Mouse (Mus musculus) macrophage (primary cell): ENCODE data around the gene Rfx7. TPM values are rescaled to one million over a fixed set of nuclear protein-coding genes. Genes with fewer than 3 reads are reported as not detected.
"Not testable (repeated sequence)": the region's sequence is repeated elsewhere in the genome, so short reads cannot be mapped to it uniquely, and the experiment has no call there.

Experiments
- H3K27ac ChIP-seq: fragments of 350-480 bp; formaldehyde crosslinking; 2 replicates; pipeline ENCODE4 v1.9.0; 2021
- H3K36me3 ChIP-seq: fragments of 350-480 bp; formaldehyde crosslinking; 2 replicates; pipeline ENCODE4 v1.9.0; 2021; ENCODE audit errors: inconsistent target
- H3K4me3 ChIP-seq: fragments of 350-480 bp; formaldehyde crosslinking; 2 replicates; pipeline ENCODE4 v1.9.0; 2021; ENCODE audit errors: inconsistent target
- H3K79me2 ChIP-seq: fragments of 350-480 bp; formaldehyde crosslinking; 2 replicates; pipeline ENCODE4 v1.9.0; 2021; ENCODE audit errors: inconsistent target
- WGBS: methylation state at CpG from one replicate; pipeline ENCODE4 v1.1.7; 2026; ENCODE audit warnings: inconsistent platforms; ENCODE audit not compliant: missing documents; 5-methylcytosine and 5-hydroxymethylcytosine counted together
- polyA plus RNA-seq: library from polyadenylated mRNA; stranded (reverse); fragments of 250-400 nt; gene quantifications from 3 replicates; pipeline ENCODE4 v1.2.4, GENCODE M21; 2018; ENCODE audit warnings: inconsistent platforms

The Rfx7 gene
- polyA plus RNA-seq, 1 experiment from 2014 or later, result 9.5 TPM

DNA sequence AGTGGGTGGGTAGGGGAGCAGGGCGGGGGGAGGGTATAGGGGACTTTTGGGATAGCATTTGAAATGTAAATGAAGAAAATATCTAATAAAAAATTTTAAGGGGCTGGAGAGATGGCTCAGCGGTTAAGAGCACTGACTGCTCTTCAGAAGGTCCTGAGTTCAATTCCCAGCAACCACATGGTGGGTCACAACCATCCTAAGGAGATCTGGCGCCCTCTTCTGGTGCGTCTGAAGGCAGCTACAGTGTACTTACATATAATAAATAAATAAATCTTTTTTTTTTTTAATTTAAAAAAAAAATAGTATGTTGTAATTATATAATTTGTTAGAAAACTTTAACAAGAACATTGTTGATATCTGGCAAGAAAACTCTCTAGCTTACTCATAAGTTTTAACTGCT, 62.6 kb downstream of the Rfx7 start:
- not testable (repeated sequence) for H3K27ac ChIP-seq, H3K4me3 ChIP-seq, H3K79me2 ChIP-seq, H3K36me3 ChIP-seq
- WGBS, result 87% methylated on average over 3 of the region's 4 CpGs

DNA sequence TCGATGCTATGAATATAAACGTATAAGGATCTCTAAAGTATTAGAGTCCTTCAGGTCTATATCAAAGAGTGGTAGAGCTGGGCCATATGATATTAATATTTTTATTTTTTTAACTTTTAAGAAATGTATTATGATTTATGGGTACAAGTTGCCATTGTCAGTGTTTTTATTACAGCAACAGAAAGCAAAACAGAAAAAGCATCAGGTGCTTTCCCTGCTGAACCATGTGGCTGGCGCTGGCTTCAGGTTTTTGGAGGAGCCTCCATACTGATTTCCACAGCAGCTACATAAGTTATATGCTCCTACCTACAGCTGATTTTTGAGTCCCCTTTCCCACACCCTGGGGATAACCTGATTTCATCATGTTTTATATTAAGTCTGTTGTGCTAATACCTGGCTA, 68.1 kb downstream of the Rfx7 start:
- H3K4me3 ChIP-seq, result no peak overlapping the region
- H3K27ac ChIP-seq, result no peak overlapping the region
- no peaks in the 10 kb centered on the region for H3K36me3 ChIP-seq
- no peaks in the 10 kb centered on the region for H3K79me2 ChIP-seq
- WGBS, result 88% methylated on average over 3 of the region's 3 CpGs

DNA sequence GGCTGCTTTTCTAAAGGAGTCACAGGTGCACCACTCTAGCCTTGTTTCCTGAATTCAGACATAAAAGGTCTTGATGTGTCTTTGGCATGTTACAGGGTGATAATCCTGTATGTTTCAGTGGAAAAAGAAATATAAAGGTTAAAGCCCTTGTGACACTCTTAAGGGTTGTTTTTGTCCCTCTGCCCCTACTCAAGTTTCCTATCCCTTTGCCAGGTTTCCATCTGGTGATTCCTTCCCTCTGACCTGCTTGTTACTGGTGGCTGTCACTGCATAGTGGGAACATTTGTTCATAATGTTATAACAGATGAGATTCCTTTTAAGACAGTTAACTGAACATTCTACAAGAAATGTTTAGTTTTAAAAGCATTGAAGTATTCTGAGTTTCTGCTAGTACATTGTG, 77.7 kb downstream of the Rfx7 start:
- Histone ChIP-seq H3K27ac (no peak overlapping the region), H3K4me3 (no peak overlapping the region), H3K36me3 (peaks cover under 1% of the 10 kb centered on the region; the same call in 1 of the 2 replicates)

DNA sequence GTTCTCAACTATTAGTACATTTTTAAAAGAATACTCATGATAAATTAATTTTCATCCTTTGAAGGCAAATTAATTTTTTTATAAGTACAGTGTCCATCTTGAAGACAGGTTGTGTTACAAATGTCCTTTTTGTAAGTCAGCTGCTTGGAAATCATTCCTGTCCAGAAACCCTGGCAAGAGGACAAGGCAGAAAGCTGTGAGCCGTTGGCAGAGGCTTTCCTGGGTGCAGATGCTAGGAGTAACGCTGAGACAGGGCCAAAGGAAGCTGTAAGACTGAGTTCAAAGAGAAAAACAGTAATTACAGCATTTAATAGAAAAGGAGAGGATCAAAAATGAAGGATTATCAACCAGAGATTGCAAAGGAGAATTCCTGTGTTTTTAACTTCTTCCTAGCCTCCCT, 81.8 kb downstream of the Rfx7 start:
- Histone ChIP-seq H3K36me3 (peaks cover 33% of the 10 kb centered on the region), H3K27ac (no peak overlapping the region), H3K4me3 (no peak overlapping the region), H3K79me2 (no peaks in the 10 kb centered on the region)
- WGBS, result 93% methylated on average over 2 of the region's 2 CpGs

More for the DNA sequence above, 77.7 kb downstream of the Rfx7 start:
- no peaks in the 10 kb centered on the region for H3K79me2 ChIP-seq

DNA sequence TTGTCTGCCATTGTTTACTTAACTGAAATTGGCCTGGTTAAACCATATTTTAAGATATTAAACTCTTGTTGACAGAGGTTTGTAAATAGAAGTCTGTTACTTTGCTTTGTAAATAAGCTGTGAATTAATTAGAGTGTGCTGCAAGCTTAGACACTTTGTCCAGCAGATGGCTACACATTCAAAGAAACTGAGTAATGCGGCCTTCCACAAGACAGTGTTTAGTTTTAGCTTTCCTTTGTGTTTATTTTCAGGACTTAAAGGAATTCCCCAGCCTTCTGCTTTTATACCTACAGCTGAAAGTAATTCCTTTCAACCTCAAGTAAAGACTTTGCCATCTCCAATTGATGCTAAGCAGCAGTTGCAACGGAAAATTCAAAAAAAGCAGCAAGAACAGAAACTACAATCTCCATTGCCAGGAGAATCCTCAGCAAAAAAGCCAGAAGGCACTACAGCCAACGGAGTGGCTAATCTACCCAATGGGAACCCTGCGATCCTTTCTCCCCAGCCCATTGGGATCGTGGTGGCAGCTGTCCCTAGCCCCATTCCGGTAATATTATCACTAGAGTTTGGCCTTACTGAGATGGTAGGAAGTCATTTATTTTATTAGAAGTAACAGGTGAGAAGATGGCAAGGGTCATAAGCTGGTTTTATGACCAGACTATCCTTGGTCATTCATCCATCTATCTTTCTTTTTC, 82.9 kb downstream of the Rfx7 start:
- 94% methylated on average over 5 of the region's 6 CpGs for WGBS
- Histone ChIP-seq H3K79me2 (no peaks in the 10 kb centered on the region), H3K36me3 (peaks cover 33% of the 10 kb centered on the region), H3K27ac (no peak overlapping the region), H3K4me3 (no peak overlapping the region)

DNA sequence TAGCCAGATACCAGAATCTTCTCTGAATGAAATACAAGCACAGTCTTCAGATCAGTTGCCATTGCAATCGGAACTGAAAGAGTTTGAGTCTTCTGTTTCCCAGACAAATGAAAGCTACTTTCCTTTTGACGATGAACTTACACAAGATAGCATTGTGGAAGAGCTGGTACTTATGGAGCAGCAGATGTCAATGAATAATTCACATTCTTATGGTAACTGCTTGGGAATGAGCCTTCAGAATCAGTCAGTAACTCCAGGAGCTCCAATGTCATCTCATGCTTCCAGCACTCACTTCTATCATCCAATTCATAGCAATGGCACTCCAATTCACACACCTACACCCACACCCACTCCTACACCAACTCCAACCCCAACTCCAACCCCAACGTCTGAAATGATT, 86.0 kb downstream of the Rfx7 start:
- Histone ChIP-seq H3K4me3 (no peak overlapping the region), H3K36me3 (peaks cover 33% of the 10 kb centered on the region), H3K79me2 (no peaks in the 10 kb centered on the region), H3K27ac (no peak overlapping the region)
- 91% methylated on average over 3 of the region's 3 CpGs for WGBS

DNA sequence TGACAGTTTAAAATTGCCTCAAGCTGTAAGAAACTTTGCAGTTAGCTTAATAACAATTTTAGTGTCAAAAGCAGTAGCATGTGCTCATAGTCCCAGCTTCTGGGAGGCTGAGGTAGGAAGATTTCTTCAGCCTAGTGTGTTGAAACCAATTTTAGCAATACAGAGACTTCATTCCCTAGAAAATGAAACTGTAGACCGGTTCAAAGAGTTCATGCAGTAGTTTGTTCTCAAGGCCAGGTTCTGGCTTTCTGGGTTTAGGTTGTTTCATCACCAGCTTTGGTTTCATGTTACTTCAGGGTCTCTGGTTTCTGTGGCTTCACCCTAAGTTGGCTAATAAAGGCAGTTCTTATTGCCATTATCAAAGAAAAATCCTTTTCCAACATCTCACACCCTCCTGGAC, 91.6 kb downstream of the Rfx7 start:
- WGBS, result 56% methylated on average over 1 of the region's 1 CpGs
- Histone ChIP-seq H3K36me3 (no peaks in the 10 kb centered on the region), H3K79me2 (no peaks in the 10 kb centered on the region), H3K4me3 (no peak overlapping the region), H3K27ac (no peak overlapping the region)

DNA sequence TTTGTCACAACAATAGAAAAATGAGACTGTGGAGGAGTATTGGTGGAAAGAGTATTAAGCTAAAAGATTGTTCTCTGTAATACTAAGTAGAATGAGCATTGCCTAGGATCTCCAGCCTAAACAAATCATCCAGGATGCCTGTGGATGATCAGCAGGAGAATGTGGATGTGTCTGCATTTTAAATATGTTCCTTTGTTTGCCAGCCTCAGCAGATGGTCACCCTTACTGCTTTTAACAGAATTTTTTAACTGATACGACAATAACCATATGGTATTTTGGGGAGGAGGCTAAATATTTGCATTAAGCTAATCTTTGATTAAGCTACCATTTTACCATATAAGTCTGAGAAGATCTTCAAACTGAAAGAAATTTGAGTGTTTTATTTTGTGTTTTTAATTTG, 95.6 kb downstream of the Rfx7 start:
- Histone ChIP-seq H3K79me2 (no peaks in the 10 kb centered on the region), H3K27ac (no peak overlapping the region), H3K36me3 (no peaks in the 10 kb centered on the region), H3K4me3 (no peak overlapping the region)
- WGBS, result 100% methylated on average over 1 of the region's 1 CpGs

DNA sequence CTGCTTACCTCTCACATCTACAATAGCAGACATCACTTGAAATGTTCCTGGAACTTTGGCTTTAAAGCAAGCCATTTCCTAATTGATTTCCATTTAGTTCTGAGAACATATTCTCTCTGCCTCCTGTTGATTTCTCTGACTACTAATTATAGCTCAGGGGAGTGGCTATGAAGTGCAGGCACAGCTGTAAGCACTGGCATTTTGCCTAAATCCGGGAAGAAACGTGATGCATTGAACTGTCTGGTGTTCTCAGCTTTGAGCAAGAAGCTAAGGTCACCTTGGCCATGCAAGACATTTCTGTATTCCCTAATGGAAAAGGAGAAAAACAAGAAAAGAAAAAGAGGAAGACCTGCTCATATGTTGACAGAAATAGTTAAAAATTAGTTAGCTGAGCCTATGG, 96.6 kb downstream of the Rfx7 start:
- no peak overlapping the region for H3K4me3 ChIP-seq
- H3K79me2 ChIP-seq, result no peaks in the 10 kb centered on the region
- 5% methylated on average over 2 of the region's 2 CpGs for WGBS
- H3K36me3 ChIP-seq, result no peaks in the 10 kb centered on the region
- H3K27ac ChIP-seq, result no peak overlapping the region

DNA sequence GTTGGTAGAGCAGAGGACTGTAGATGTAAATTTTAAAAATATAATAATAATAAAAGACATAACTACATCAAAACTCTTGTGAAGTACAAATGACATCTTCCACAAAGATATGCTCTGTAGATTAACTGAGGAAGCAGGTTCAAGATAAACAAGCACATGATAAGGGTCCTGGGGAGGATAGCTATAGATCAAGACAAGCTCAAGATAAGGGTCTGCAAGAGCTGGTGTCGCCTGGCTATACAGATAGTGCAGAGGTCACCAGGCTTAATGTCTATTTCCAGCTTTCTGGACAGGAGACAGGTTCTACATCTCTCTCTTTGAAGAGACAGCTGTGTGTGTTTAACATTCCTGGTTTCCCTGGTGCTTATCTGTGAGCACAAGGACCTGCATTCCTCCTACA, 100.2 kb downstream of the Rfx7 start:
- Histone ChIP-seq H3K79me2 (no peaks in the 10 kb centered on the region), H3K36me3 (no peaks in the 10 kb centered on the region), H3K4me3 (no peak overlapping the region), H3K27ac (no peak overlapping the region)
- WGBS, result 94% methylated on average over 1 of the region's 1 CpGs

DNA sequence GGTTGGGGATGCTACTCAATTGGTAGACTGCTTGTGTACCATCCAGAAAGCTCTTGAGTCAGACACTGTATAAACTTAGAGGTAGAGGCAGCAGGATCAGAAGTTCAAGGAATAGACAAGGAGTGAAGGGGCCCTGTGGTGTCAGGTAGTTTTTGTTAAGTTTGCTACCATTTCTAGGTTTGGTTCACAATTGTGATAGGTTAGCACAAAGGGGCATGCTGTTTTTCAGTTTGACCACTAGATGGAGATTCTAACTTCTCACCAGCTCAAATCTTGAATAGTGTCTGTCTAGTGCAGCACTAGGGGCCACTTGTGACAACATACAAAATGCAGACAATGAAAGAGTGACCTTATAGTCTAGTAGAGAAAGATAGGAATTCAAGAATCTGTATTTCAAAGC, 103.1 kb downstream of the Rfx7 start:
- H3K4me3 ChIP-seq, result no peak overlapping the region
- H3K79me2 ChIP-seq, result no peaks in the 10 kb centered on the region
- no peaks in the 10 kb centered on the region for H3K36me3 ChIP-seq
- no peak overlapping the region for H3K27ac ChIP-seq

DNA sequence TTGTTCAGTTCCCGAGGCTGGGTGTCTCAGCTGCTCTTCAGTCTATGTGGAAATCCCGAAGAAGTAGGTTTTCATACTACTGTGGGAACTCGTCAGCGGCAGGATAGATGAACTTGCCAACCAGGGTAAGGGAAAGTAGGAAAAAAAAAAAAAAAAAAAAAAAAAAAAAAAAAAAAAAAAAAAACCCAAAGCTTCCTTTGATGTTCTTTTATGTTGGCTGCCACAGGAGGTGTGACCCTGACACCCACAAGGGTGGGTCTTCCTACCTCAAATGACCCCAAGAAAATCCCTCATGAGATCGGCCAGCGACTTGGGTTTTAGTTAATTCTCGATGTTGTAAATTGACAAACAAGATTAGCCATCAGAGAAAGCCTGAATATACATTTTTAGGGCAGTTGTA, 104.5 kb downstream of the Rfx7 start:
- no peak overlapping the region for H3K4me3 ChIP-seq
- no peak overlapping the region for H3K27ac ChIP-seq
- WGBS, result 94% methylated on average over 4 of the region's 7 CpGs
- no peaks in the 10 kb centered on the region for H3K36me3 ChIP-seq
- no peaks in the 10 kb centered on the region for H3K79me2 ChIP-seq

DNA sequence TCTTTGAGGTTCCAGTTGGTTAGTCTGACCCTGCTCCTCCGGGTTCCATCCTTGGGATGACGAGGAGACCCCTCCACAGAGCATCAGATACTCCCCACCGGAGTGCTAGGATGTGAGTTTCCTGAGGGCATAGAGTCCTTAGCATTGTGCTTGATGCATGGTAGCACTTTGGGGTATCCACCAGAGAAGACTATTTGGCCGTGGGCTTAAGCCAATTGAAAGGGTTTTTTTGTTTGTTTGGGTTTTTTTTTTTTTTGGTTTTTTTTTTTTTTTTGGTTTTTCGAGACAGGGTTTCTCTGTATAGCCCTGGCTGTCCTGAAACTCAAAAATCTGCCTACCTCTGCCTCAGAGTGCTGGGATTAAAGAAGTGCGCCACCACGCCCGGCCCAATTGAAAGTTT, 105.2 kb downstream of the Rfx7 start:
- Histone ChIP-seq H3K36me3 (no peaks in the 10 kb centered on the region), H3K79me2 (no peaks in the 10 kb centered on the region), H3K27ac (no peak overlapping the region), H3K4me3 (no peak overlapping the region)
- WGBS, result 94% methylated on average over 7 of the region's 8 CpGs

DNA sequence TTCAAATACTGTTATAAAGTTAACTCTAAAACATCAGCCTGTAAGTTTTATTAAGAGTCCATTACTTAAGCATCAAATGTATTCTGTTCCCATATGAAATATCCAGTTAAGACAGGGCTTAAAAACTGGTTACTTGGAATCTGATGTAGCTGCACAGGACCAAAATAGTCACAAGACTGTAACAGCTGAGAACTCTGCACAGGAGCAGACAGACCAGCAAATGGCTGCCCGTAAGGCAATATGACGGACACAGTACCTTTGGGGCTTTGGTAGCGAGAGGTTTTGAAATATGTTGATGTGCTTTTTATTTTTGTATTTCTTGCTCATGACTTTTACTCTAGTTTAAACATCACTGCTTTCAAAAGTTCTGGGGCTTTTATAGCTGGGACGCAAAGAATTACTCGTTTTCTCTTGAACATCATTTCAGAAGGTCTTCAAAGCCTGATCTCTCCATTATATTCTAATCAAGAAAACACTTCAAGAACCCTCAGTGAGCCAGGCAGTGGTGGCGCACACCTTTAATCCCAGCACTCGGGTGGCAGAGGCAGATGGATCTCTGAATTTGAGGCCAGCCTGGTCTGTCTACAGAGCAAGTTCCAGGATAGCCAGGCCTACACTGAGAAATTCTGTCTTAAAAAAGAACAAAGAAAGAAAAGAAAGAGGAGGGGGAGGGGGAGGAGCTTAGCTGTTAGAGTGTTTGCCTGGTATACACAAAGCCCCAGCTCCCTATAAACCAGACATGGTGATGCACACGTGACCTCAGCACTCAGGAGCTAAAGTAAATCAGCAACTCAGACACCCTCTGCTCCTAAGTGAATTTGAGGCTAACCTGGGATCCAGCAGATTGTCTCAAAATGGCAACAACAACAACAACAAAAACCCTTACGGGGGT, 107.2 kb downstream of the Rfx7 start:
- 0 out of 2 replicates have a peak overlapping the region, but pooled peaks have one; percentile 12 for H3K27ac ChIP-seq
- H3K4me3 ChIP-seq, result no peak overlapping the region
- H3K36me3 ChIP-seq, result no peaks in the 10 kb centered on the region
- no peaks in the 10 kb centered on the region for H3K79me2 ChIP-seq
- 87% methylated on average over 8 of the region's 9 CpGs for WGBS

DNA sequence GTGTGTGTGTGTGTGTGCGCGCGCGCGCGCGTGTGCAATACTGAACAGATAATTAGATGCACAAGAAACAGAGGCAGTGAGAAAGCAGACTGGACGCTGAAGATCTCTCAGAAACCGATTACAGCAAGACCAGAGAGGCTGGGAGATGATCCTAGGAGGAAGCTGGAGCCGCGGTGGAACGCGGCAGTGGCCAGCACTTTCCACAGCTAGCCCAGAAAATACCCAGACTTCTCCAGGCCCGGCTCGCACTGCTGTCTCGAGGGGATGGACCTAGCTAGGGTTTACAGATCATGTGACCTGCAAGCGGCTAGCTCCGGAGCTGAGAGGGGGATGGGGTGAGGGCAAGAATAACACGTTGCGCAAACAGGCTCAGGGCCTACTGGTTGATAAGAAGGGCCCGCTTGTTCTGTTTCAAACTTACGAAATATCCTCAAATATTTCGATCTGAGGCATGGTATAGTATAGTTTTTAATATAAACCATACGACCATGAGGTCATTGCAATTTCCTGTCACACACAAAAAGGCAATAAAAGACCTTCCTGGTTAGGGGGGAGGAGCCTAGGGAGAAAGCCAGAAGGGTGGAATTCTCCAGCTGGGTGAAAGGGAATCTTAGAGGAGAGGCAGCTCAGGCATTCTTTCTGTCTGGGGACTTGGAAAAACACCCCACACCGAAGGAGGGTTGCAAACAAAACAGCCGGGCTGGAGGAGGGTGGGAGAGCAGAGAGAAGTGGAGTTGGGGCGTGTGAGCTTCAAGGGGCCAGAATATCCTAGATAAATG, 108.0 kb downstream of the Rfx7 start:
- 14% methylated on average over 27 of the region's 27 CpGs for WGBS
- no peak overlapping the region for H3K4me3 ChIP-seq
- H3K27ac ChIP-seq, result peak overlapping the region; percentile 12; the same call in 1 of the 2 replicates
- H3K79me2 ChIP-seq, result no peaks in the 10 kb centered on the region
- no peaks in the 10 kb centered on the region for H3K36me3 ChIP-seq
